Mouse (Mus musculus) cerebellum, adult 2 months (tissue): ENCODE results near the gene Tmtc1.

ENCODE experiments used
- CTCF ChIP-seq: fragments of 200-500 bp; IDR thresholded peaks from 2 replicates; pipeline ENCODE4 v1.5.1; 2011; ENCODE audit warnings: low read depth, mild to moderate bottlenecking, control low read depth, low read length, moderate library complexity, borderline replicate concordance; ENCODE audit not compliant: insufficient read depth
- POLR2A ChIP-seq: fragments of 200-500 bp; IDR thresholded peaks from 2 replicates; pipeline ENCODE4 v1.6.1; 2011; ENCODE audit warnings: low read length, control low read depth, borderline replicate concordance; ENCODE audit not compliant: insufficient read depth

- TF ChIP-seq POLR2A (no peak), CTCF (no peak)
Observed at GRCm38 (mm10) chr6:148315571-148316080, 128.6 kb downstream of the Tmtc1 start.
